Mouse (Mus musculus) small intestine, adult 2 months (tissue): ENCODE results near the gene Usf3.

Source experiments
- CTCF ChIP-seq: fragments of 200-500 bp; IDR thresholded peaks from 2 replicates; pipeline ENCODE4 v1.5.1; 2012; ENCODE audit warnings: low read depth, mild to moderate bottlenecking, control low read depth, inconsistent platforms, low read length, moderate library complexity, mixed read lengths; ENCODE audit not compliant: insufficient replicate concordance, insufficient read length; ENCODE audit errors: extremely low read depth
- POLR2A ChIP-seq: fragments of 200-500 bp; IDR thresholded peaks from 2 replicates; pipeline ENCODE4 v1.6.1; 2012; ENCODE audit warnings: low read depth, mild to moderate bottlenecking, control low read depth, inconsistent platforms, low read length, moderate library complexity

GRCm38 (mm10) chr16:44240406-44240805 is 67.4 kb downstream of the Usf3 start:
- TF ChIP-seq POLR2A (no peak), CTCF (no peak)
